Mouse (Mus musculus) heart, postnatal 0 days (tissue): Measurements from ENCODE around the gene Chd4.
A peak's percentile ranks its signal among the peaks of the same experiment; 100 is the strongest.

ENCODE experiments used
- CTCF ChIP-seq: IDR thresholded peaks from 2 replicates; pipeline ENCODE4 v1.5.1; 2016; ENCODE audit warnings: antibody characterized with exemption, control low read depth, low read depth
- EP300 ChIP-seq: IDR thresholded peaks from 2 replicates; pipeline ENCODE4 v1.6.1; 2016; ENCODE audit warnings: antibody characterized with exemption, low read depth

DNA sequence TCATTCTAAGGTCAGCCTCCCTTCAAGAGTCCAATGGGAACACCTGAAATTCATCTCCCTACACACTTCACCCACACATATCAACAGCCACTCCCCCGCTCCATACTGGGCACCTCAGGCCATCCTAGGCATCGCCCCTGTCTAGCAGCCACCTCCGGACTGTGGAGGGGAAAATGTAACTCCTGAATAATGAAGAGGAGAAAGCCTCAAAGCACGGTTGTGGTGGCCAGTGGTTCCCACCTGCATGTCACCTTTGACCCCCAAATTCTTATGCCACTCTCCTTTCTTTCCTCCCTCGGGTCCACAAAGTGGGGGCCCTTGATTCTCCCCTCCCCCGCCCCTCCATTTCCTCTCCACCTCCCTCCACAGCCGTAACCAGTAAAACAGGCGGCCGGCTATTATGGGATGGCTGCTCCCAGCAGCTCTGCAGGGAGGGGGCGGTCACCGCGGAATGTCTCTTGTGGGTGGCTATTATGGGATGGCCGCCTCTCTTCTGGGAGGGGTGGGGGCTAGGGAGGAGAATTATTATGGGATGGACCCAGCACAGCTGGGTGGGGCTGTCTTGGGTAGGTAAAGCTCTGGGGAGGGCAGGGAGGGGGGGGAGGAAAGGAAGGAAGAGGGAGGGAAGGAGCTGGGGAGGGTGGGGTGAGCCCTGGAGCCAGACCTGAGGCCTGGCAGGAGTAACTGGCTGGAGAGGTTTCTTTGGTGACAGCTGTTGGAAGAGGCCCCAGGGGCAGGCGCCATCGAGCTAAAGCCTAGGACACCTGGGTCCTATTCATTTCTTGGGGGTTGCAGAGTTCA lies 6.1 kb upstream of the Chd4 start:
- no peak for TF ChIP-seq CTCF
- TF ChIP-seq EP300: peak; percentile 77
